Mouse (Mus musculus) E14TG2a.4 (cell line): ENCODE results near the gene Rph3al.
A peak's percentile ranks its signal among the peaks of the same experiment; 100 is the strongest.

Experiments used
- CTCF ChIP-seq: conservative IDR thresholded peaks from 2 replicates; pipeline ENCODE4 v1.5.1; 2014; ENCODE audit warnings: low read length
- NANOG ChIP-seq: IDR thresholded peaks from 2 replicates; pipeline ENCODE4 v1.6.1; 2014; ENCODE audit warnings: borderline replicate concordance, low read length, mixed read lengths
- POU5F1 ChIP-seq: IDR thresholded peaks from 2 replicates; pipeline ENCODE4 v1.6.1; 2014; ENCODE audit warnings: low read length, borderline replicate concordance

DNA sequence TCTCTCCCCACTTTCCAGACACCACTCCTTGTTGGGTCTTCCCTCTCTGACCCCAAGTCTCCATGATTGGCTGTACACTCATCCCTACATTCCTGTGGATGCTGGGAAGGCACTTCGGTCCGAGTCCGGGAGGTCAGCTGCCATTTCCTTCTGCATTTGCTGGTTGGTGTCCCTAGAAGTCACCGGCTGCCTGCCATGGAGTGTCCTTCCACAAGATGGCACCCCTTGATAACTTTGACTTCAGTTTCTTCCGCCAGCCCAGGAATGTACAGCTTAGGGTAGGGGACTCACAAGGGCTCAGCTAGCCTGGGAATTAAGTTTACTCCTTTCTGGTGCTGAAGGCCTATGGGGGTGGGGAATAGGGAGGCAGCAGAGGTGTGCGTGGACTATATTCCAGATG, 156.3 kb downstream of the Rph3al start:
- TF ChIP-seq CTCF (peak; percentile 74), POU5F1 (no peak), NANOG (no peak)
